Mouse (Mus musculus) heart, postnatal 10 days (tissue): ENCODE measurements around the gene Gm20388. TPM values are rescaled to one million over a fixed set of nuclear protein-coding genes. Genes with fewer than 3 reads are reported as not detected.

Experiments
- DNase-seq, 2 experiments: peaks; one replicate each; pipeline ENCODE4 v3.0.0; 2021
- intact Hi-C: fragments of 180-260 bp; cut with DNase I; formaldehyde crosslinking; loops from one replicate; pipeline ENCODE4 v1.15.1; 2025
- total RNA-seq, 2 experiments: library from RNA; stranded (reverse); gene quantifications; 2 replicates each; pipeline ENCODE4 v1.2.3; 2021

Gm20388 gene
- total RNA-seq, 2 experiments from 2014 or later = 2.0 to 2.2 TPM

DNA sequence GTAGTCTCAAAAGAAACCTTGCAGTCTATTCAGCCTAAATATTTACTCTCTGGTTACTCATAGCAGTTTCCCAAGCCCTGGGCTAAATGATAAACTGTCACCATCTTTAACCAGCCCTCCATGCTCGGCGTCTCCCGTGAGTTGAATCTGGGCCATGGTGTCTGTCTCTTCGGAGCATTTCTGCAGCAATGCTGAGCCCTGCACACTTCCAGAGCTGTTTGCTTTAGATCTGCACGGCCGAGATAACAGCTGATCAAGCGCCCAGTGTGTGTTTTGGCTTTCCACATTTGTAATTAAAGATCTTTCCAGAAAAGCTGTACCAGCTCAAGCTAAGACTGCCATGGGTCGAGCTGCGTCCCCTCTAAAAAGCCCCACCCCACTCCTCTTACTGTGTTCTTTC, 1068.6 kb downstream of the Gm20388 start:
- intact Hi-C loops = no loop called here
- DNase-seq = no peak

GRCm38 (mm10) chr8:120980948-120981347, 1070.3 kb downstream of the Gm20388 start:
- DNase-seq = no peak
- intact Hi-C loops = no loop called here

GRCm38 (mm10) chr8:120984888-120985287, 1074.2 kb downstream of the Gm20388 start:
- DNase-seq = no peak
- intact Hi-C loops = no loop called here

DNA sequence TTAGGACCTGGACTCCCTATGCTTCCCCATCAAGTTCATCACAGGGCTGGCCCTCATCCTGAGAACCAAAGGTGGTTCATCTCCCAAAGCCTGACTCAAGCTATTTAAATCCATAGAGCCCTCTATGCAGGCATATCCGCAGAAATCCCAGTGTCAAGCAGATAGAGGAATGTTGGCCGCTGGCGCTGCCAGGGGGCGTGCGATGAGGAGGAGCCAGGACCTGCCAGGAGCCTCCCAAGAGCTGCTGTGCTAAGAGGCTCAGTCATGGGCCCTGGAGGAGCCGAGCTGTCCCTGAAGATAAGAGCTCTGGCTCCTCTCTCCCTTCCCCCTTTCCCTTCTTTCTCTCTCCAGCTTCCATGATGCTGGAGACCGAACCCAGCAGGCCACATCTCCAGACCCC, 1075.4 kb downstream of the Gm20388 start:
- intact Hi-C loops = no loop called here
- peak; percentile 54 to 58 for DNase-seq

DNA sequence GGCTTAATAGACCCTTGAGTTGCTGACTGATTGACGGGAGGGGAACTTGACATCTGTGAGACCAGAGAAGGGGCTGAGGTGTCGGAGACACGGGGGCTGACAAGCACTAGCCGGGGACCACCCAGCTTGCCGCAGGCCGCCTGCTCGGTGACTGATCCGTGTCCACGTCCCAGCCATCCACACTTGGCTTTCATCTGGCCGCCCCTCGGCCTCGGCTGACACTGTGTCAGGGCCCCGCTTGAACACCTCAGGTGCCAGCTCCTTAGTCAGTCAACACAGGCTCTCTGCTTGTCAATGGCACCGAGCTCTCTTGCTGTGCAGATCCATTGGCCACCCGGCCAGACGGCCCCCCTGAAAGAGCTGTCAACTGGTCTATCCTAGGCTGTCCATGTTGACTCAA, 1083.1 kb downstream of the Gm20388 start:
- intact Hi-C loops = no loop called here
- DNase-seq = no peak

GRCm38 (mm10) chr8:120995424-120995823, 1084.8 kb downstream of the Gm20388 start:
- no peak for DNase-seq
- intact Hi-C loops = no loop called here

DNA sequence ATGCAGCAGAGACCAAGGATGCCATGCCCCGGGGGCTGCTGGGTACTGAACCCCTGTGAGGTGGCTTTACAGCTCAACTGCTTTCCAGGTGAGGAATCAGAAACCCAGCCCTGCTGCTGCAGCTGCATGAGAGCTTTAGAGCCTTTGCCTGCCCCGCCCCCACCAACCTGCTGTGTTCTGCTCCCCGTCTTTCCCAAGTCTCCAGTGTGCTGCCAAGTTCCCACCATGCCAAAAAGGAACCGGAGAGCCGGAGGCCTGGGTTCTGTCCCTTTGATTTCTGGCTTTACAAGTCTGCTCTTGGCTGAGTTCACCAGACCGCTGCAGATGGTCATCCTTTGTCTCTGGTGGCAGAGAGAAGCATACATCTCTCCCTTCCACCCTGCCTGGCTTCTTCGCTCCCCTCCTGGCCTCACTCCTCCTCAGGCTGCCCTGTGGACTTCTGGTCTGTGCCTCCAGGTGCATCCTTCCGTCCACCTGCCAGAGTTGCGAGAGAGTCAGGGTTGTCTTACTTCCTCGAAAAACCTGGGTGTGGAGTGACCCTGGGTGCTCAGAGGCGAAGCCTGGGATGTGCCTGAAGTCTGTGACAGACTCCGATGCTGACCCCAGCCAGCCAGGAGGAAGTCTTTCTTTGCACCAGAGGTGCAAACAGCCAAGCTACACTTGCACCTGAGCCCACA, 1086.4 kb downstream of the Gm20388 start:
- intact Hi-C loops = no loop called here
- no peak for DNase-seq

DNA sequence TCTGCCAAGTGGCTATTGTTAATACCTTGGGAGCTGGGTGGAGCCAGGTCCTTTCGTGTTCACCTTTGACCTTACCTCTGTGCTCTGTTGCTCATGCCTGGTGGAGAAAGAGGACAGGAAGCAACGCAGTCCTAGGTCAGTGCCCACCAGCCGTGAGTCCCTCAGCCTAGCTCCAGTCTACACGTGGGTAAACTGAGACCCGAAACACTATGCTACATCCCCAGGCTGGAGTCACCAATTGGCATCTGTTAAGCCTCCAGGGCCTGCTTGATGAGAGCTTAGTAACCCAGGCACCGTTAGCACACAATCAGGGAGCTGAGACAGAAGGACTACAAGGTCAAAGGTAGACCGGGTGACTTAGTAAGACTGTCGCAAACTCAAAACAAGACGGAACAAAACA, 1087.3 kb downstream of the Gm20388 start:
- intact Hi-C loops = no loop called here
- no peak for DNase-seq

DNA sequence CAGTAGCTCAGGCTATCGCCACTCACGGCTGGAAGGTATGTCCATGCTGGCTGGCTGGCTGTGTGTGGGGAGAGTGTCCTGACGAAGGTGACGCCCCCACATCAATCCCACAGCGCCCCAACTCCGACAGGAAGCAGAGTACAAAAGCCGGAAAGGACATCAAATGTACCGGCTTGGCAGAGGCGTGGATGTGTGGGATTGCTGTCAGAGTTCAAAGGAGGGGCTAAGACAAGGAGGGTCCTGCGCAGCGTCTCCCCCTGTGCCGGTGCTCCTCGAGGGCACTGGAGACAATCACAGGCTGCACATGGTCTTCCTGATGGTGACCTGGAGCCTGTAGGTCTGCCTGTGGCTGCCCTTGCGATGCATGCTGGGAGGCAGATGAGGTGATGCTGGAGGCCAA, 1088.3 kb downstream of the Gm20388 start:
- intact Hi-C loops = no loop called here
- DNase-seq = peak in 1 of 2 experiments; percentile 40

- intact Hi-C loops = no loop called here
- no peak for DNase-seq
Observed at GRCm38 (mm10) chr8:121001951-121002350, 1091.3 kb downstream of the Gm20388 start.

DNA sequence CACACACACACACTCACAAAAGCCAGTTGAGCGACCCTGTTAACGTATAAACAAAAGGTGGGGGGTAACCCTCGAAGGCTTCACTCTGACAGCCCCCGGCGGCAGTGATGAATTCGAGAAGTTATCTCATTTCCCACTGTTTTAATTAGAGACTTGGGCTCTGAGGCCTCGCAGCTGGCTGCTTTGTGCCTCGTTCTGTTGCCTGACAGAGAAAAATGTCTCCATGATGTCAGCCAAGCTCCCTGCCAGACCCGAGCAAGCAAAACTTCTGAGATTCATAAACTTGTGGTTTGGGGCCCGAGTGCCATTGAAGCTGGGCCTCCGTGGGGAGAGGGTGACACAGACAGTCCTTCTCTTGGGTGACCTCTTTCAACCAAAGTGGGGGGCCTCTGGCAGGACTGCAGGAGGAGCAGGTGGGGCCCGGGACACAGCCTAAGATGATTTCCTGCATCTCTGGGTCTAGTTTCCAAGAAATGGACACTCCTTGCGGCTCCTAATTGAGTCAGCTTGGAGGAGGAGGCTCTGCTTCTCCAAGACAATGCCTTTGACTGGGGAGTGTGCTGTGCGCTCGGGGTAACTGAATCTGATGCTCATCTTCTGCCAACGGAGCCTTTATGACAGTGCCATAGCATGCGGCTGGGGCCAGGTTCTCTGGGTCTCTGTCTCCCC, 1092.4 kb downstream of the Gm20388 start:
- intact Hi-C loops = no loop called here
- DNase-seq = peak; percentile 31 to 57

DNA sequence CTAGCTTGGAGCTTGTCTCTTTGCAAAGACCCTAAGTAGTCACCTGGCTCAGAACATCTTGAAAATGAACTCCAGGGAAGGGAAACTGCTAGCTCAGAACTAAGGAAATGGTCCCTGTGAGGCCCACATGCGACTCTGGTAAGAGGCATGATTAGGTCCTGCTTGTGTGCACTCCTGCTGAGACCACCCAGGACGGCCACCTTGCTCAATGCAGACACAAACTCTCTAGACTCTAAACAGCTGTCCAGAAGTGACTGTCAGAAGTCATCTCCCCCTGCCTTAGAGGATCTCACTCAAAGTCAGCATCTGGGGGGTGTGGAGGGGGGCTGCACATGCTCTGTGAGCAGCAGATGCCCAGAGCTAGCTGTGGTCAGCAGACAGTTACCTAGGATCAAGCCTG, 1093.0 kb downstream of the Gm20388 start:
- intact Hi-C loops = no loop called here
- no peak for DNase-seq

DNA sequence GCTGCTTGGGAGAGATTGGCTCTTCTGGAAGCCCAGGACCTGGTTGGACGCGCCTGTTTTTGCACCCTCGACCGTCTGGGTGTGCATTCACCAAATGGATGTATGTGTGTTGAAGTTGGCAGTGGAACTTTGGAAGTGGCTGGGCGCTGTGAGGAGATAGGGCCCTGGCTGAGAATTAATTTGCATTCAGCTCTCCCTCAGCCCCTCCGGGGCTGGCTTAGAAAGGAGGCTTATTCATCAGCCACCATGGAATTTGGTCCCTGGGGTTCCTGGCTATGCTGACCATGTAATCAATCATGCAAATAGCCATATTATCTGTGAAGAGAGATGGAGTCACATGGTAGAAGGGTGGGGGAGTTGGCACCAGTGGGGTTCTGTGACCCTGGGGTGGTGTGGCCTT, 1102.7 kb downstream of the Gm20388 start:
- intact Hi-C loops = no loop called here
- no peak for DNase-seq

DNA sequence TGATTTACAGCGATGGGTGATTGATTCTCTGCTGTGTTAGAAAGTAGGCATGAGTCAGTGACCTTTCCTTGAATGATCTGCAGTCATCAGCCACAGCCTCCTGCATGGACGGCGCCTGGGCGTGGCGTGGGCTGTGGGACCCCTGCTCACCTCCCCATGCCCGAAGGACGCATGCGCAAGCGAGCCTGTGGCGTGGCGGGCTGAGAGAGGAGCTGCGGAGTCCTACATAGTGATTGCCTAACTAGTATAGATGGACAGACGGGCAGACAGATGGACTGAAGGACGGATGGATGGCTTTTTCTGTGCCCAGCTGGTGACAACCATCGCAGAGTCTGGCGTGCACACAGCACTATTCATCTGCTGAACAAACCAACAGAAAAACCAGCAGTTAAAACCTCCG, 1106.0 kb downstream of the Gm20388 start:
- no peak for DNase-seq
- intact Hi-C loops = no loop called here

- intact Hi-C loops = no loop called here
- DNase-seq = no peak
Observed at GRCm38 (mm10) chr8:121018236-121018635, 1107.6 kb downstream of the Gm20388 start.

- intact Hi-C loops = no loop called here
- DNase-seq = no peak
Observed at GRCm38 (mm10) chr8:121021488-121021887, 1110.8 kb downstream of the Gm20388 start.

GRCm38 (mm10) chr8:121023003-121023402, 1112.4 kb downstream of the Gm20388 start:
- intact Hi-C loops = no loop called here
- no peak for DNase-seq

- no peak for DNase-seq
- intact Hi-C loops = no loop called here
Observed at GRCm38 (mm10) chr8:121023736-121024135, 1113.1 kb downstream of the Gm20388 start.

DNA sequence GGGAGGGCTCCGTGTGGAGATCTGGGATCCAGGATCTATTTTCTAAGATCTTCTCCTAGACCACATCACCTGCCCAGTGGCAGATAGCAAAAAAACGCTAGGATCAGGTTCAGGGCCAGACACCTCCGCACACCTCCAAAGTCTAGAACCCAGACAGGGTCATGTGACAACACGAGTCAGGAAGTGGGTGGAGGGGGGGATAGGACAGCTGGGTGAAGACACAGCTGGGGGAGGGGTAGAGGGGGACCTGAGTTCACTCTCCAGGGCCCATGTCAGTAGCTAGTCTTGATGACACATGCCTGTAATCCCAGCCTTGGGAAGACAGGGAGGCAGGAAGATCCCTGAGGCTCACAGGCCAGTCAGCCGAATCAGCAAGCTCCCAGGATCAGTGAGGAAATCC, 1114.8 kb downstream of the Gm20388 start:
- intact Hi-C loops = no loop called here
- no peak for DNase-seq

DNA sequence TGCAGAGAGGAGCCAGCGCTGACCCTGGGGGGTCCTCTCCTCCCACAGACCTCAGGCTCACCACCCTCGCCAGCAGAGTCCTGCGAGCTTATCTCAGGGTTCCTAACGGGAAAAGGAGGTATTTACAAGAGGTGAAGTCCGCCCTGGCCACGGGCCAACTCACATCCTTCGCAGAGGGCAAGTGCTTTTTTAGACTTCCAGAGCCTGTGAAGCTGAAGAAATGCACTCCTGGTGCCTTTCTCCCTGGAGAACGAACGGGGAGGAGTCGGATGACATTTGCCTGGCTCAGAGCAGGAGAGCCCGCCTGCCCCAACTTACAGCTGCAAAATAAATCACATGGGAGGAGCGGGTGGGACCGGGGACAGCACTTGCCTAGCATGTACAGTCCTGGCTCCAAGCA, 1117.1 kb downstream of the Gm20388 start:
- DNase-seq = peak; percentile 48 to 59
- intact Hi-C loops = no loop called here

DNA sequence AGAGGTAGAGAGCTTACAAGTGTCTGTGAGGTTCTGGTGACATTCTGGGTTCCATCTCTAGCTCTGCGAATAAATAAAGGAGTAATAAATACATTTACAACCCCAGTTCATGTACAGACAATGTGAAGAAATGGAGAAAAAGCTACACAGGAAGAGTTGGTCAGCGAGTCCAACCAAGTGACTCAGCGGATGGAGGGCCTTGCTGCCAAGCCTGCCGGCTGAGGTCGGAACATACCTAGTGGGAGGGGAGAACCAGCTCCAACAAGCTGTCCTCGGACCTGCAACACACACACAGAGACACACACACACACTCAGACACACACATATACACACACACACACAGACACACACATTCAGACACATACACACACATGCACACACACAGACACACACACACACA, 1118.4 kb downstream of the Gm20388 start:
- intact Hi-C loops = no loop called here
- no peak for DNase-seq

DNA sequence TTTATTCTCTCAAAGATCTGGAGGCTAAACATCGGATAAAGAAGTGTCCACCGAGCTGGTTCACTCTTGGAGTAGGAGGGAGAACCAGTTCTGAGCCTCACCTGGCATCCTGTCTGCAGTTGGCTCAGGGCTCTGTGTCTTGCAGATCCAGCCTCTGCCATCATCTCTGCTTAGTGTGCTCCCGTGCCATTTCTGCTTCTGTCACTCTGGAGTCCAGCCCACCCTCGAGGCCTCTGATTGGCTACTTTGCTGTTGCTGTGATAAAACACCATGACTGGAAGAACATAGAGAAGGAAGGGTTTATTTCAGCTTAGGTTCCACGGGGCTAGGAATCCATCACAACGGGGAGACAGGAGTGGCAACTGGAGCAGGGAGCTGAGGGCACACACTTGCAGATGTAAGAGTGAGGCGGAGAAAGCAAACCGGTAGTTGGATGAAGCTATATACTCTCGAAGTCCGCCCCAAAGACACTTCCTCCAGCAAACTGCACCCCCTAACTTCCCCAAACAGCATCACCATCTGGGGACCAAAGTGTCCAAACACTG, 1119.9 kb downstream of the Gm20388 start:
- intact Hi-C loops = no loop called here

More for the DNA sequence above, 1119.9 kb downstream of the Gm20388 start:
- DNase-seq = no peak
